Mouse (Mus musculus): ENCODE data around the gene Ndc1. TPM values are rescaled to one million over a fixed set of nuclear protein-coding genes. Genes with fewer than 3 reads are reported as not detected.
"Not testable (repeated sequence)": the region's sequence is repeated elsewhere in the genome, so short reads cannot be mapped to it uniquely, and the experiment has no call there.

Ndc1 gene
- polyA plus RNA-seq, 1 experiment = 53.2 TPM

DNA sequence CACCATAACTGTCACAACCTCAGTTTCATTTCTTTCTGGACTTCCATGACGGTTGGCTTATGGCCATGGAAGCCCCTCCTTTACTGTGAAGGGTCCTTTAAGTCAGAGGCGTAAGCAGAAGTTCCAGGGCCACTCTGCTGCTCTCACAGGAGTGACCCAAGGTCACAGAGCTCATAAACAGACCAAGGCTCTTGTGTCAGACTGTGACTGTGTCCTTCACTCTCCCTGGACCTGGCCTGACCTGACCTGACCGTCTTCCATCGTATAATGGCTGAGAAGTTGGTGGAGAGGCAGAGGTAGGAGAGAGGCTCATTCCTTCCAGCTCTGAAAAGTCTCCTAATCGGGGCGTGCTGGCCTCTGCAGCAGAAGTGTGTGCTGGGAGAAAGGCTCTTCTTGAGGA is 20.4 kb upstream of the Ndc1 start:
- no peak for TF ChIP-seq POLR2A (IDR thresholded peaks at IDR 0.05; ENCODE audit: low read depth, low read length)
- TF ChIP-seq CTCF (IDR thresholded peaks at IDR 0.05; ENCODE audit: borderline replicate concordance, insufficient read depth, low read length) = no peak
- Histone ChIP-seq H3K4me3 (ENCODE audit: insufficient read depth, low read length) (no peak overlapping the region), H3K27ac (ENCODE audit: insufficient read depth, low read length) (no peak overlapping the region), H3K4me1 (ENCODE audit: control insufficient read depth, insufficient read depth, low read length) (no peaks in the 10 kb centered on the region)

DNA sequence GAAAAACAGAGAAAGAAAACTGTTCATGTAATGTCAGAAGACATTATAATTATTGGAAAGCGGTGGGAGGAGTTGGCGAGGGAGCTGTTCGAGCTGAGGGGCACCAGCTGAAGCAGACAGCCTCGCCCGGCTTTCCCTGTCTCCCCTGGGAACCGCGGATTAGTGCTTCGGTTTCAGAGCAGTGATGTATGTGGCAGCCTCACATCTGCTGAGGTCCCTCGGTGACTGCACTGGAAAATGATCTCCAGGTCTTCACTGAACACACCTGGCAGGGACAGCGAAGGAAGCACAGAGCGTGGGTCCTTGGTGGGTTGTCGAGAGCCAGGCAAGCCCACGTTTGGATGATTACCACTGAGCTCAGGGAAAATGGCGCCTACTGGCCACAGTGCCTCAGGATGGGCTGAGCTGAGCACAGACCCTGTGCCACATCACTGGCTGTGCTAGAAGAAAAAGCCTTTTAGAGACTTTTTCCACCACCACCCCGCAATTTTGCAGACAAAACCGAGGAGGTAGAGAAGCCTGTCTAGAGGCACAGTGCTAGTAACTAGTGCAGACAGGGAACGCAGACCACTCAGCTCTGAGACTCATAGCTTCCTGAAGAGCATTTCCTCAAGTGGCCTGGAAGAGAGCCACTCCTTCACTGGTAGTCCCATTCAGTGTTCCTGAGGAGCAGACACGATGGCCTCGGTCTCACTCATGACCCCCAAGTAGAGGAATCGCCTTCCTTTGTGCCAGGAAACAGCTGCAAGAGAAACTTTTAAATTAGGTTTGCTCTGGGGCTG is 18.9 kb upstream of the Ndc1 start:
- H3K4me3 ChIP-seq (ENCODE audit: insufficient read depth, low read length) = no peak overlapping the region
- H3K27ac ChIP-seq (ENCODE audit: insufficient read depth, low read length) = no peak overlapping the region
- TF ChIP-seq CTCF (IDR thresholded peaks at IDR 0.05; ENCODE audit: borderline replicate concordance, insufficient read depth, low read length) (no peak), POLR2A (IDR thresholded peaks at IDR 0.05; ENCODE audit: low read depth, low read length) (no peak)
- H3K4me1 ChIP-seq (ENCODE audit: control insufficient read depth, insufficient read depth, low read length) = no peaks in the 10 kb centered on the region

DNA sequence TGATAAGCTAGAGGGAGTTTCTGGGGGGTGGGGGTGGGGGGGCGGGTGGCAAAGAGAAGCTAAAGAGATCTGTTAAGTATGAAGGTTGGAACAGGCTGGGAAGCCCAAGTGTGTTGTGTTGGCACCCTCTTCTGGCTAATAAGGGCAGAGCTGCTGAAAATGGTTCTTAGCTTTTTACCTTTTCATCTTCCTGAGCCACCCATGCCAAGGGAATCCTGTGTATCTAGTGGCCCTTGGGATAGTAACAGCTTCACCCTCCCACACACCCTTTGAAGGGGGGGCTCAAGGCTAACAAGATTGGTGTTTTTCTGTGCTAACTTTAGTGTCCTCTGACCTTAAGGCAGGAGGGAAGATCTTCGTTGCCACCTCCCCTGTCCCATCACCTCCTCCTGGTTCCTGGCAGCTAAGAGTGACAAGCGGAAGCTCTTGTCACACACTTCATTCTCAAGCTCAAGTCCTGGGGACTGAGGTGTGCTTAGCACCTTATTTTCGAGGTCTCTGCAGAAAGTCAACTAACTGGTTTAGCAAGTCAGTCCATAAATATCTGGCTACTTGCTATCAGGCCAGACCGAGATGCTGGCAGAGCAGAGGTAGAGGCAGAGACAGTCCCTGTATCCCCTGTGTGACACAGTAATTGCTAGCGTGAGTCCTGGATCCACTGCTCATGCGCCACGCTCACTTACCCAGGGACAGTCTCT is 18.1 kb upstream of the Ndc1 start:
- TF ChIP-seq CTCF (IDR thresholded peaks at IDR 0.05; ENCODE audit: borderline replicate concordance, insufficient read depth, low read length) = peak; percentile 25; the same call in 1 of the 2 replicates
- no peak for TF ChIP-seq POLR2A (IDR thresholded peaks at IDR 0.05; ENCODE audit: low read depth, low read length)
- Histone ChIP-seq H3K4me1 (ENCODE audit: control insufficient read depth, insufficient read depth, low read length) (no peaks in the 10 kb centered on the region), H3K27ac (ENCODE audit: insufficient read depth, low read length) (no peak overlapping the region), H3K4me3 (ENCODE audit: insufficient read depth, low read length) (no peak overlapping the region)

DNA sequence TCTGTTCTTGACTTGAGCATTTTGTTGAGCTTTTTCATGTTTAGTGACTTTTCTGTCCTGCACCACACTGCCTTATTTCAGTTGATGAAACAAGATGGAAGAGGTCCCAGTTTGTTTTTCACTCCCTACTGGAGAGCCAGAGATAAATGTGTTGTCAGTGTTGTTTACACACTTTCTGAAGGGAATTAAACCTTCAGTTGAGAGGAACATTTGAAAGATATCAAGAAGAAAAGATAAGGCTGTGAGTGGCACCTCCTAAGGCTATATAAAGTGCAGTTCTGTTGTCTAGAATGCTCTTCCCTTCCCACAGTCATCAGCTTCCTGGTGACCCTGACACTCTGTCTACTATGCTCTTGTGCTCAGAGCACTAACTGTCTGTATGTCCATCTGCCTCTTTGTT is 16.2 kb upstream of the Ndc1 start:
- no peak for TF ChIP-seq CTCF (IDR thresholded peaks at IDR 0.05; ENCODE audit: borderline replicate concordance, insufficient read depth, low read length)
- no peak for TF ChIP-seq POLR2A (IDR thresholded peaks at IDR 0.05; ENCODE audit: low read depth, low read length)
- H3K4me3 ChIP-seq (ENCODE audit: insufficient read depth, low read length) = no peak overlapping the region
- no peak overlapping the region for H3K27ac ChIP-seq (ENCODE audit: insufficient read depth, low read length)

DNA sequence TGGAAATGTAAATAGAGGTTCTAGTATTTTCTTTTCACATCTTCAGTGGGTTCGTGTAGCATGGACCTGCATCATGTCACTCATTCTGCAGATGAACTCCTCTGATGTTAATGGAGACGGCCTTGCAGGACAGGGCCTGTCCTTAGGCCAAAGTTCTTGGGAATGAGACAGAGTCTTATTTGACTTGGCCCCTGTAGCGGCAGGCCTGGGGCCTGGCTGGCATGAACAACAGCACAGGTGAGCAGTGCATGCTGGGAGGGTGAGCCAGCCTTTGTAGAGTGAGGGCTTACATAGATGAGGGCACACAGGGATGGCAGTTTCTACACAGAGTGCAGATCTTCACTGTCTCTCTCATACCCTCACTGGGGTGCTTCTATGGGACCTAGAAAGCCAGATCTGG is 14.0 kb upstream of the Ndc1 start:
- H3K27ac ChIP-seq (ENCODE audit: insufficient read depth, low read length) = no peak overlapping the region
- H3K4me1 ChIP-seq (ENCODE audit: control insufficient read depth, insufficient read depth, low read length) = no peaks in the 10 kb centered on the region
- no peak for TF ChIP-seq CTCF (IDR thresholded peaks at IDR 0.05; ENCODE audit: borderline replicate concordance, insufficient read depth, low read length)
- no peak for TF ChIP-seq POLR2A (IDR thresholded peaks at IDR 0.05; ENCODE audit: low read depth, low read length)
- no peak overlapping the region for H3K4me3 ChIP-seq (ENCODE audit: insufficient read depth, low read length)

More for the DNA sequence above, 16.2 kb upstream of the Ndc1 start:
- no peaks in the 10 kb centered on the region for H3K4me1 ChIP-seq (ENCODE audit: control insufficient read depth, insufficient read depth, low read length)

DNA sequence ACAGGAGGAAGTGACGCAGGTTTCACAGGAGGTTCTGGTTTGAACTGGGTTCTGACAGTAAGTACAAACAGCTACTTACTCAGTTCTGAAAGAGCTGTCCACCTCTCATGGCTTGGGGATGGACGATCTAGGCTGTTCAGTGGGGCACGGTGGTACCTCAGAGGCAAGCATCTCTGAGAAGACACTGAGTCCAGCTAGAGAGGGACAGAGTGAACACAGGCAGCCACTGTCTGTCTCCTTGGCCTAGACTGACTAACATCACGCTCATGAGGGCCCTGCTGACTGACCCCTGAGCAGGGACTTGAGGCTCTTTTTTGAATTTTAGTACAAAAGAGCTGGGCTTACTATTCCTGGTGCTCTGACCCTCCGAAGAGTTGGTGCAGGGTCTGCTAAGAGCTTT is 13.5 kb upstream of the Ndc1 start:
- Histone ChIP-seq H3K27ac (ENCODE audit: insufficient read depth, low read length) (no peak overlapping the region), H3K4me3 (ENCODE audit: insufficient read depth, low read length) (no peak overlapping the region), H3K4me1 (ENCODE audit: control insufficient read depth, insufficient read depth, low read length) (no peaks in the 10 kb centered on the region)
- TF ChIP-seq CTCF (IDR thresholded peaks at IDR 0.05; ENCODE audit: borderline replicate concordance, insufficient read depth, low read length) = no peak
- TF ChIP-seq POLR2A (IDR thresholded peaks at IDR 0.05; ENCODE audit: low read depth, low read length) = no peak

DNA sequence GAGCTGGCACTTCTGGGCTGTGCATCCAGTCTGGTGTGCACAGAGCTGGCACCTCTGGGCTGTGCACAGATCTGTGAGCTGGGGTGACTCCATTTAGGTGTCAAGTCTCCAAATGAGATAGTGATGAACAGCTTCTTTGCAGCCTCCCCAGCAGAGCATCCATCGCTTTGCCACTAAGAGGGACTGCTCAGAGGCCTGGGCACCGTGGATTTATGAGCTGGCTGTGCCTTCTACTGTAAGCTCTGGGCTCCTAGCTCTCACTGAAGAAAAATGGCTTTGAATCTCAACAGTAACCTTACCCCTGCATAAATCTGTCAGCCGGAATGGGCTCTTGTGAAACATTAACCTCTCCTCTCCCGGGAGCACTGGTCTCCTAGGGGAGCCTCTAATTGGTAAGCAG is 13.0 kb upstream of the Ndc1 start:
- H3K4me3 ChIP-seq (ENCODE audit: insufficient read depth, low read length) = no peak overlapping the region
- no peak overlapping the region for H3K27ac ChIP-seq (ENCODE audit: insufficient read depth, low read length)
- H3K4me1 ChIP-seq (ENCODE audit: control insufficient read depth, insufficient read depth, low read length) = no peaks in the 10 kb centered on the region
- TF ChIP-seq CTCF (IDR thresholded peaks at IDR 0.05; ENCODE audit: borderline replicate concordance, insufficient read depth, low read length) (no peak), POLR2A (IDR thresholded peaks at IDR 0.05; ENCODE audit: low read depth, low read length) (no peak)

DNA sequence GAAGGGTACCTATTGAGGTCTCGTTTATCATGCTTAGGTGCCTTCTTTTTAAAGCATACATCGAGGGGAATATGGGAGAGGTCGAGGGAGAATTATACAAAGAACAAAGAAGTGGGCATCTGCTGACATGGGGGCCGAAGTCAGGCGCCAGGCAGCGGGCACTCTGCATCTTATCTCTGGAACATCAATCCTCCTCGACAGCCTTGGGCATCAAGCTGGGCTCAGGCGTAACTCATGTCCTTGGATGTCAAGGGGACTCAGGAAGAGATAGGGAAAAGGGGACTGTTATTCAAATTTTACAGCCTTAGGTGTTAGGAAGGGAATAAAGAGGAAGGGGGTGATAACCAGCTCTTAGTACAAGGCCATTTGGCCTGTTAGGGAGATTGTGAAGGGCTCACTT is 10.4 kb upstream of the Ndc1 start:
- H3K4me3 ChIP-seq (ENCODE audit: insufficient read depth, low read length); H3K27ac ChIP-seq (ENCODE audit: insufficient read depth, low read length); H3K4me1 ChIP-seq (ENCODE audit: control insufficient read depth, insufficient read depth, low read length): not testable (repeated sequence)

DNA sequence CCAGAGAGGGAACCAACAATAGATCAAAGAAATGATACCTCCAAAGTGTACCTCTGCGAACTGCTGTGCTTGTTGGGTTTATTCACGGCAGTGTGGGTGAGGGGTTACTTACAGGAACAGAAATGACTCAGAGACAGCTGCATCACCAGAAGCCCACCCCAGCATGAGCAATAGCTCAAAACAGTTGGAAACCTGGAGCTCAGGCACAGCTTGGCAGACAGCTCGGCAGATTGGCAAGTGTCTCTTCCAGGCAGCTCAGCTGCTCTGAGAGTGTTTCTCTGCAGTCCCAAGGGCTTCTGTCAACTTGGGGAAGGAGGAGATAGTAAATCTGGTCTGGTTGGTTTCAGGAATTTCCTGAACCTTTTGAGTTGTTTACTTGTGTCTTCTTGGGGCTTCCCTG is 9.1 kb upstream of the Ndc1 start:
- no peak overlapping the region for H3K4me3 ChIP-seq (ENCODE audit: insufficient read depth, low read length)
- H3K4me1 ChIP-seq (ENCODE audit: control insufficient read depth, insufficient read depth, low read length) = no peaks in the 10 kb centered on the region
- no peak for TF ChIP-seq POLR2A (IDR thresholded peaks at IDR 0.05; ENCODE audit: low read depth, low read length)
- no peak for TF ChIP-seq CTCF (IDR thresholded peaks at IDR 0.05; ENCODE audit: borderline replicate concordance, insufficient read depth, low read length)
- H3K27ac ChIP-seq (ENCODE audit: insufficient read depth, low read length) = no peak overlapping the region

DNA sequence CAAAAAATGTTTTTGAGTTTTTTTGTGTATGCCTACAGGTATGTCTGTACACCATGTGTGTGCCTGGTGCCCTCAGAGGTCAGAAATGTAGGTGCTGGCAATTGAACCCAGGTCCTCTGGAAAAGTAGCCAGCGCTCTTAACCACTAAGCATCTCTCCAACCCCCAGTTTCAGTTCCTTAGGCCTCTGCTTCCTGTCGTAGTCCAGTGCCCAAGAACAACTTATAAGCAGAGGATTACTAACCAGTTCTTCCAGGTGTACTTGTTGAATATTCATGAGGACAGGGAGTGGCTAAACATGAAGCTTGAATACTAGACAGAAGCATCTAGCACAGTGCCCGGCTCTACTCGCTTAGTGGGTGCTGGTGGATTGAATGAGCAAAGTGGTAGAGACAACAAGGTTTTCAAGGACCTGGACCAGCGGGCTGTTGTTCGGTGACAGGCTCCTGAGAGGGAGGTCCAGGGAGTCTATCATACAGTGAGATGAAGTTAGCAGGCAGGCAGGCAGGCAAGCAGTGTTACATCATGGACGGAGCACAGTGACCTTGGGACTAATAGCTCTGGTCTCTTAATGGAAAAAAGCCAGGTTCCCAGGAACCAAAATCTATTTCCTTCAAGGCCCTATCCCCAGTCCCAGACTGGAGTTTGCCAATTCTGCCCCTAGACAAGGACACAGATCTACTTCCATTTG is 7.0 kb upstream of the Ndc1 start:
- H3K4me3 ChIP-seq (ENCODE audit: insufficient read depth, low read length) = no peak overlapping the region
- no peak overlapping the region for H3K27ac ChIP-seq (ENCODE audit: insufficient read depth, low read length)
- peaks cover 3% of the 10 kb centered on the region; the same call in 1 of the 2 replicates for H3K4me1 ChIP-seq (ENCODE audit: control insufficient read depth, insufficient read depth, low read length)
- TF ChIP-seq CTCF (IDR thresholded peaks at IDR 0.05; ENCODE audit: borderline replicate concordance, insufficient read depth, low read length) = no peak
- no peak for TF ChIP-seq POLR2A (IDR thresholded peaks at IDR 0.05; ENCODE audit: low read depth, low read length)

Data from embryonic fibroblast, embryonic 13.5 days (primary cell).